Mouse (Mus musculus): ENCODE measurements around the gene Gm37240.

Gene Gm37240

DNA sequence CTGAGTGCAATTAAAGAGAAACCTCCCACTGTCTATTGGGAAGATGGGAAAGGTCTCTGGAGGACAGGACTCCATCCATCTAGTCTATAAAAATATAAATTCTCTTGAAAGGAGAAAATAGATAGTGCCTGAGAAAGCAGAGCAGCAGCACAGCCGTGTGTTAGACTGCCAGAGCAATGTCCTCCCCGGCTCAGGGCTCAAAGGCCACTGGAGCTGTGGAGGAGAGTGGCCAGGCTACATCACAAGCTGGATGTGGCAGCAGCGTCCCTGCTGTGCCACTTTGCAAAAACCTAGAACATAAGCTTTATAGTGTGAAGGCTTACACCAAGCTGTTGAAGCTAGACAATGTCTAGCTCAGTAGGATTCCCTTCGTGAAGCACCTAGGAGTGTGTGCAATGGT, 138.0 kb downstream of the Gm37240 start:
- DNase-seq (ENCODE audit: low spot score in 2 of 2), result no peak

DNA sequence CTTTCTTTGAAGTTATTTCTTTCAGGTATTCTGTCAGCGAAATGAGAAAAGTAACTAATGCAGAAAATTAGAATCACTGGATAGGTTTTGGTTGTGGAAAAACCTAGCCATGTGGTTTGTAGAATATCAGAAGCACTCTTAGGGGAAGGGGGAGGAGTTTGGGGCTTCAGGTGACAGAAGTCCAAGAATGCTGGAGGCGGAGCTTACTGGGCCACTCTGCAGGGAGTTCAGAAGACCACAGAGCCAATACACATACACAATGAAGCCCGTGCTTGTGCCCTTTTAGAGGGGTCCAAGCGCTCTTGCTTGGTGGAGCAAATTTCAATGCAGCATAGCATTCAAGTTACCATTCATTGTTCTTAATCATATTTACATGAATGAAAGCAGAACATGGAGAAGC, 138.5 kb downstream of the Gm37240 start:
- no peak for DNase-seq (ENCODE audit: low spot score in 2 of 2)

DNA sequence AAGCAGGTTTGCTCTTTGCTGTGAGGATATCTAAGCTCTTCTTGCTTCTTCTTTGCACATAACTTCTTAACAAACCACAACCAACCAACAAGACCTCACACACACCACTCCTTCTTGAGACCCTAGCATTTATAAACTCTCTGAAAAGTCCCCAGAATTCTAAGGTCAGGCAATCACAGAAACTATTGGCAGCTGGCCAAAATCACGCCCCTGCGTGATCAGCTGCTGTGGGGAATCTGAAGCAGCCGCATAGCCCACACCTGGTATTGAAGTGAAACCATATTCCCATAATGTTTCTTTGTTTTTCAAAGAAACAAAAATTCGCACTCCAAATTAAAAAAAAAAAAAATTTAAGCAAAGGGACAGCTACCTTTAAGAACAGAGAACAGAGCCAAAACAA, 141.2 kb downstream of the Gm37240 start:
- DNase-seq (ENCODE audit: low spot score in 2 of 2), result no peak

DNA sequence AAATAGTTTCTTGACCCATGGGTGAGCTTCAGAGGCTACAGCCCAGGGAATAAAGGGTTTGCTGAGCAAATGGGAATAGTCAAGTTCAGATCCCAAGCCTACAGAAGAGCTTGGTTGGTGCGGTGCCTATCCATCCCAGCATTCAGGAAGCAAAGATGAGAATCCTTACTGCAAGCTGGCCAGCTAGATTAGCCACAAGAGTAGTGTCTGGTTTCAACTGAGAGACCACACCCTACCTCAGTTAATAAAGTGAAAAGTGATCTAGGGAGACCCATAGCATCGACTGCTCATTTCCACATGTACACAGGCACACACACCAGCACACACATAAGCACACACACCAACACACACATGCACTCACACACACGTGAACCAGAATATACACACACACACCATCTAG, 145.6 kb downstream of the Gm37240 start:
- no peak for DNase-seq (ENCODE audit: low spot score in 2 of 2)

DNA sequence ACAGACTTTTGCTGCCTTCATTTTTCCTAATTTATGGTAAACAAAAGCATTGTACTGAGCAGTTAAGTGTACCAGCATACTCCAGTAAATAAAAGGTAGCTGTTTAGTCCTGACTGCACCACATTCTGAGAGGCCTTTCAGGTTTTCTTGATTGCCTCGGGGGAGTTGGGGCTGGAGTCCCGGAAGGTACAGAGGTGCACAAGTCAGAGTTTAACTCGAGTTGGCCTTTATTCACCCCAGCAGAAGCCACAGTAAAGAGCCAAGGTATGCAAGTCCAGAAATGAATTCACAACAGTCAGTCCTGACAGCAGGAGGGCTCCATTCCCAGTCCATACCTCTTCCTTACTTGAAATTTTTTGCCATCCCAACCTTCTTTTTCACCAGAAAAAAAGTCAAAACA, 148.7 kb downstream of the Gm37240 start:
- DNase-seq (ENCODE audit: low spot score in 2 of 2), result no peak

DNA sequence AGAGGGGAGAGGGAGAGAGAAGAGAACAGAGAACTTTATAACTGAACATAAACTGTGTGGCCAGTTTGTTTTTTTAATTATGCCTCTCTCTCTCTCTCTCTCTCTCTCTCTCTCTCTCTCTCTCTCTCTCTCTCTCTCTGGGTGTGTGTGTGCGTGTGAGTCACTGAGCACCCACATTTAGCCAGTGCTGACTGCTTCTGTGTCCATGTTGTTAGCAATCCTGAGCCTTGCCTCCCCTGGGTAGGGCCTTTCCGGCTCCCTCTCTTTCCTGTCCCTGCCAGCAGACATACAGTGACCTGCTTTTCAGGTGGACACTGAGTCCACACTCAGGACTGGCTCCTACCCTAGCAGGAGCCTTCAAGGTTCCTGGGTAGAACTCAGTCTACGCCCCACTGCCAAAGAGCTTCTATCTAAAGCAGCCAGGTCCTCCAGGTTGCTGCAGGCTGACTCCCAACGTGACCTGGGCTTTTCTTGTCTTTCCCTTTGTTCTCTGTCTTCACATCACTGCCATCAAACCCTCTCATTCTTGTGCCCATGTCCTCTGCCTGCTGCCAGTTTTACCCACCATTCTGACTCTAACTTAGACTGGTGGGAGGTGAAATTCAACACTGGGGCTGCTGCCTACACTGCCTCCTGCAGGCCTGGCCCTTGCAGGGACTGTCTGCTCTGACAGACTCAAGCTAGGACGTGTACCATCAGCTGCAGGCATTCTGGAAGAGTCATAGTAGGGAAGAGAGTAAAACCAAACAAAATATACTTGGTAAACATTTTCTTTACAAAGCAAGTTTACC, 153.2 kb downstream of the Gm37240 start:
- no peak for DNase-seq (ENCODE audit: low spot score in 2 of 2)

DNA sequence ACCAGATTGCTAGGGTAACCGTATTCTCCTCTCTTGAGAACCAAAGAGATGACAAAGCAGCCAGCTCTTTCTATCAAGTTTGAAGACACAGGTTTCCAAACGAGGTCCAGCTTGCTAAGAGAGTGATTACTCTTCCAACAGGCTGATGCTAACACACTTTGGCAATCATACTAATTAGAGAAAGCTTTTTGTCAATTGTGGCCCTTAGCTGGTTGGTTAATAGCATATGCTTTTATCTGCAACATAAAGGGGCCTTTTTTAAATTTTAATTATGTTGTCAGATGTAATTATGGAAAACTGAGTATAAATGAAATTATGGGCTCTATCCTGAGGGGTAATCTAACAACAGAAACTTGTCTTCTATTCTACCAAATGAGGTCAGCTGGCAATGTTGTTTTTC, 160.1 kb downstream of the Gm37240 start:
- DNase-seq (ENCODE audit: low spot score in 2 of 2), result no peak

DNA sequence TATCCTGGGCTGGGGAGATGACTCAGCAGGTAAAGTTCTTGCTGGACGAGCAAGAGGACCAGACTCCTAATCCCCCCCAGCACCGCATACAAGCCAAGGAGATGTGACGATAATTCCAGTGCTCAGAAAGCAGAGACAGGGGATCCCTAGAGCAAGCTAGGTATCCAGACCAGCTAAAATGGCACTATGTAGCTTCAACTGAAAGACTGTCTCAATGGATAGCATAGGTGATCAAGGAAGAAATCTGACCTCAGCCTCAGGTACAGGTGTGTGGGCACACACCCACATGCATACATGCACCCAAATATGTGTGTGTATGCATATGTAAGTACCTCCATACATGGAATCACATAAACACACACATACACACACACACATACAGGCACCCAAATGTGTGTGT, 161.3 kb downstream of the Gm37240 start:
- no peak for DNase-seq (ENCODE audit: low spot score in 2 of 2)

DNA sequence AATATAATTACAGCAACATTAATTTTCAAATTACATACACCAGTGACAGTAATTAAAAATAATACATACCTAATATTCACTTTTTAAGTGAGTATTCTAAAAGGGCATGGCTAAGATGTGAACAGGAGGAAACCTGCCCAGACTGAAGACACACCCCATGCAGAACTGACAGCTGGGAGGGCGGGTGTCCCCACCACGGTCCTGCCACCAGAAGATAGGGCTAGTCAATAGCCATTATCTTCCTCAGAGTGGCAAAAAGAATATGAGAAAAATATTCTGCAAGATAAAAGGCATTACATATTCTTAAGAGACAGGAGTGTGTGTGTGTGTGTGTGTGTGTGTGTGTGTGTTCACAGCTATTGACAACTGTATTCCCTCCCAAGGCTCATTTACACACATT, 162.2 kb downstream of the Gm37240 start:
- no peak for DNase-seq (ENCODE audit: low spot score in 2 of 2)

DNA sequence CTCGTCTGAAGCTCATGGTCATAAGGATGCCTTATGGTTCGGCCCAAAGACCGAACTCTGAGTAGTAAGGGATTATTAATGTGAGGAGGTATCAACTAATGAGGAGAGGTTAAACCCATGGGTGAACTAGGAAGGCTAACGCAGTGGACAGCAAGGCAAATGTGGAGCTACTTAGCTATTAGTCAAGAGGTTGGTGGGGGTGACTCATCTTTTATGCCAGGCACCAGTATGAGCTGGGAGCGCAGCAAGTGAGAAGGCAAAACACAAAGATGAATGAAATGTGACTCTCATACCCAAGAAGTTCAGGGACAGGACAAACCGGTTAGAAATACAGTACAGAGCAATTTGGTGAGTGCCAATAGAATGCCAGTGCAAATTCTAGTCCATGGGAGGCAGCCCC, 164.7 kb downstream of the Gm37240 start:
- DNase-seq (ENCODE audit: low spot score in 2 of 2), result no peak

DNA sequence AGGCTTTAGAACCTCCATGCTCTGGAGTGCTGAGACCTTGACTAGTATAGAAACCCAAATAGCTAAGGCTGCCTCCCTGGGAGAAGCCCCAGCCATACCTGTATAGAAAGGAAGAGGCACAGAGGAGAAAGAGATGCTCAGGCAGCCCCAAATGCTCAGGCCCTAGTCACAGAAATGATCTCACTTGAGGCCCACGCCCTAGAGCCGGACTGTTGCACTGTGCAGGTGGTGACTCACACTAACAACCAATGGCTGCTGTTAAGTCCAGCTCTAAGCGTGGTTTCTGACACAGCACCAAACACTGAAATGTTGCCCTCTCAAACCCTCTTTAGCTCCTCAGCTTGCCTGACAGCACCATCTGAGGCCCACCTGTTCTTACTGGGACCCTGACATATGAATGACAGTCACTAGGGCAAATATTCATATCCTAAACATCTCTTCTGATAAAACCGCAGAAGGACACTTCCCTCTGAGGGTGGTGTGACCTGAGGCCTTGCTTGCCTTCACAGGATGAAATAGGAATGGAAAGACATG, 171.5 kb downstream of the Gm37240 start:
- no peak for DNase-seq (ENCODE audit: low spot score in 2 of 2)

DNA sequence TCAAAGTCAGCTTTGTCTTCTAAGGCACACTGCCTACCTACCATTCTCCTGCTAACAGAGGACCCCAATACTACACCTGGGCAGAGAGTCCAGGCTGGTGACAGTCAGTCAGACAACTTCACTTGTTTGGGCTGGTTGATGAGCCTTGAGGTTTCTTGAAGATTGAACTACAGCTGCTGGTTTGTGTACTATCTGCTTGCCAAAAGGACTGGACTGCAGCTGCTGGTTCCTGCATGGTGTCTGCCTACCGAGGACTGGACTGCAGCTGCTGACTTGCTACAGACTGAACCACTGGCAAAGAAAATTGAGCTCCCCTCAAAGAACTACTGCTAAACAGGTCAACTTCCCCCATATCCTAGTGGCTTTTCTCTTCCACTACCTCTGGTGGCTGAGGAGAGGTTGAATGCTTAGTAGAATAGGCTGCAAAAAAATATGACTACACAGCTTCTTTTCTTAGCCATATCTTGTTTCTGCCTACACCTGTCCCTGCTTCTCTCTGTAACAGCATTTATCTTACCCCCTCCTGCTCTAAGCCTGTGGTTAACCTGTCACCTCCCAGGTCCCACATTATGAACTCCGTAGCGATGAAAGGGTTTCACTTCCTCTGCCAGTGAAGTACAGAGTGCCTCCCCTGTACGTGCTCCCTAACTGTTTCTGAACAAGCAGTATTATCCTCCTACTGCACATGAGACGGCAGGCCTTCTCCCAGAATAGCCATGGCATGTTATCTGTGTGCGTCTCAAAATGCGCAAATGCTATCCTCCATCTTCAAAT, 173.2 kb downstream of the Gm37240 start:
- DNase-seq (ENCODE audit: low spot score in 2 of 2), result no peak

DNA sequence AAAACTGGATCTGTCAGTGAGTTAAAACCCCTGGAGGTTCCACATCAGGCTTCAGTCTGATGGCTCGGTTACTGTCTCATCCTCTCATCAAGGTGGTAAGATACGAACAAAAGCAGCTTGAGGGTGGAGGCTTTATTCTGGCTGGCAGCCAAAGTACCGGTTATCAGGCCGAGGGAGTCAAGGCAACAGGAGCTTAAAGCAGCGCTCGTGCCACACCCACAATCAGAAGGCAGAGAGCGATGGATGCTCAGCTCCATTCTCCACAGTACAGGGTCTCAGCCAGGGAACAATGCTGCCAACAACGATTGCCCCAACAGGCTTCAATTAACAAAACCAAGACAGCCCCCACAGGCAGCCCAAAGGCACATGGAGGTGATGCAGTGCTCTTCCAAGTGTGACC, 176.6 kb downstream of the Gm37240 start:
- DNase-seq (ENCODE audit: low spot score in 2 of 2), result no peak

DNA sequence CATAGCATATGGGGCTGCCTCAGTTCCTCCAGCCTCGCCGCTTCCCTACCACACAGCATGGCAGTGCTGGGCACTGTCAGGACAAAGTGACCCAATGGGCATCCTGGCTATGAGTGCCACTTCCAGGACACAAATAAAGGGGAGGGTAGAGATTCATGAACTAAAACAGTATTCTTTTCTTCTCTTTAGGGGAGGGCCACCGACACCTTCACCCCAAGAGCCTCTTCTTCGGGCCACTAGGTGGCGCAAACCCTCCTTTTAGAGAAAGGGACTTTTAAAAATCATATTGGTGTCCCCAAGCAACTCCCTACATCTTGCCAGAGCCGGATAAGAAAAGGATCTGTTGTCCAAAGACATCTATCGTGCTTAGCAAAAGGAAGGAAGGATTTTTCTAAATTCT, 179.9 kb downstream of the Gm37240 start:
- DNase-seq (ENCODE audit: low spot score in 2 of 2), result no peak

DNA sequence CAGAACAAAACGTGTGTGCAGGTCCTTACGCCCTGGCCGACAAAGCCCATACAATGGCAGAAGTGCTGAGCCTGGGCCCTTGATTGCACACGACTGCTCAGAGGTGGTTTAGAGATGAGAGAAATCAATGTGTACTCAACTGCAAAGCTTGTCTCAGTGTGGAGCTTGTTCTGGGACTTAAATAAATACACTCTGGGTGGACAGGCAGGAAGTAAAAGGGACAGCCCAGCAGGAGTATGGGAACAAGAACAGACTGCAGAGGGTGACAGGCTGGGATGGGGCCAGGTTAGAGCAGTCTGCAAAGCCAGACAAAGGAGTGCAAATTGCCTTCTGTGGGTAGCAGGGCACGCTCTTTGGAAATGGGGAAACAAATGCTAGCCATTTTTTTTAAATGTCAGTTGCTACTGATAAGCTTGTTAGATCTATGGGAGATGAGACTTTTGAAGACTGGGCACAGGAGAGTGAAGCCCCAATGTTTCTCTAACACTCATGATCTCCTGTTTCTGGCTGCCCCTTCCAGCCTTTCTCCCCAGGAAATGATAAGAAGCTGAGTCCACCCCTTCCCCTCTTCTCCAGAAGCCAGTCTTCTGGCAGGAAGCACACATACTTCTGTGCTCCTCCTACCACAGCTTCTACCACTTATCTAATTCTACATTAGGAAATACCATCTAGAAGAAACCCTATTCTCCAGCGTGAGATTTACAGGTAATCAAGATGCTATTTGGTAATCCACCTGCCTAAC, 184.0 kb downstream of the Gm37240 start:
- DNase-seq (ENCODE audit: low spot score in 2 of 2), result no peak

DNA sequence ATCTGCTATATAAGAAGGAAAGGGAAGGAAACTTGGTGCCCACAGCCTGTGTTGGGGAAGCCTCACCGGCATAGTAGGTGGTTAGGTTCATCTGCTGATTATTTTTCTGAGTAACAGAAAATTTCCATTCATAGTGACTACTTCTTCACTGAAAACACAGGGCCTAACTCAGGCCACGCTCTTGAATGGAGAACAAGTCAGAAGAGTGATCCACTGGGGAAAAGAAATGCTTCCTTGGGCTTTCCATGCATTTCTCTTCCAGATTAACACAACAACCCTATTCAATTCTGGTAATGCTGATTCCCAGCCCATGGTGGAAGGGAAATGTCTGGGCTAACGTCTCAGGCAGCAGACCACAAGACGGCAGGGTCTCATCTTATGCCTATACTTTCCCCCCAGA, 188.8 kb downstream of the Gm37240 start:
- DNase-seq (ENCODE audit: low spot score in 2 of 2), result no peak

DNA sequence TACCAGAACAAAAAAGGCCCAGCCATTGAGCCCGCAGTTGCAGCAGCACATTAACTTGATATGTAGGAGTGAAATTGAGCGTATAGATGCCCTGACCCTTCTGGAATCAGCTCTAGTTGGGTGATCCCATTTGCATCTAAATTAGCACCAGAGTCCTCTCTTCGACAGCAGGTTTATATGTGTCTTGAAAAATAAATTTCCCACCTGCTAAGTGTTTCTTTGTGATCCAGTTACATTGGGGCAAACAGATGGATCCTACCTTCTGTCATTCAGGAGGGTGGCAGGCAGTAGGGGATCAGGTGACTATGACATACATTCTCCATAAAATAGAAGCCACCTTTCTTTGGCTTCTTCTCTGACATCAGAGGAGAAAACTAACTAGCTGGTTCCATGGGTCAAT, 192.3 kb downstream of the Gm37240 start:
- no peak for DNase-seq (ENCODE audit: low spot score in 2 of 2)

DNA sequence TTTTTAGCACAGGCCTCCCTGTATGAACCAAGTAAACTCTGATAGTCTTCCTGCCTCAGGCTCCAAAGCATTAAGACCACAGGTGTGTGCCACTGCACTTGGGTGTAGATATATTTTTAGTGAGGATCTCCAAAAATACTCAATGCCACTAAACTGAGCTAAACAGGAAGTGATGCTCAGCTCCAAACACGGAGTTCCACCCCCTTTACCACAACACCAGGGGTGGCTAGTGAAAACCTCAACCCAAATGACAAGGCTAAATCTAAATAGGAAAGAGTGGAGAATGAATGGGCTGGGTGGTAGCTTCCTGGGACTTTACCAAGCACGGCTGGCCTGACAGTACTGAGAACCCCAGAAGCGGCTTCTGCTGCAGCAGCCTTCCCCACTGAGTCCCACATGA, 194.3 kb downstream of the Gm37240 start:
- no peak for DNase-seq (ENCODE audit: low spot score in 2 of 2)

DNA sequence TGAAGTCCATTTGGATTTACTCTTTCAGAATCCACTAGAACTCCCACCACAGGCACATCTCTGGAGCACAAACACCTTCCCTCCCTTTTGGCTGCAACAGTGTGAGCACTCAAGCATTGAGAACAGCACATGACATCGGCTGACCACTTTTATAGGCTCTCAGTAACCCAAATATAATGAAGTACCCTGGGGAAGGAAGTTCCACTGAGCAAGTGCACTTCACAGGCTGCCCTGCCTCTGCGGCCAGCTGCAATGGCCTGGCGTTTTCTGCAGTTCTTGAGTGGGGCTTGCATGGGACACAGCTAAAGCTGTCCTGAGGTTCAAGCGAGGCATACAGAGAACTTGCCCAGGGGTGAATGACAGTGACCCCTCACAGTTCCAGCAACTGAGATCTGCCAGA, 196.2 kb downstream of the Gm37240 start:
- no peak for DNase-seq (ENCODE audit: low spot score in 2 of 2)

DNA sequence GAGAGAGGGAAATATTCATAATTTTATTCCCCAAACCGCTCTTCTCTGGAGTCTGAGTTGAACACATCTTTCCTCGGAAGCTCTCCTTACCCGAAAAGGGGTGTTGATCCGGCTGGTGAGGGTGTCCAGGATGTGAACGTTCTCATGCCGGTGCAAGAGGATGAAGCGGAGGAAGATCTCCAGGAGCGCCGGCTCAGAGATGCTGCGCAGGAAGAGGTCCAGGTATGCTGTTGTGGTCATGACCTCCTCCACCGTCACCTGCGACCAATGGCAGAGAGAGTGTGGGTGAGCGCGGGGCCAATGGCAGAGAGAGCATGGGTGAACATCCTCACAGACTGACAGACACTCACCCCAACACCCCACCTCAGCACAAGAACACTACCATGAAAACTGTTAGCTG, 199.0 kb downstream of the Gm37240 start:
- DNase-seq (ENCODE audit: low spot score in 2 of 2), result no peak

DNA sequence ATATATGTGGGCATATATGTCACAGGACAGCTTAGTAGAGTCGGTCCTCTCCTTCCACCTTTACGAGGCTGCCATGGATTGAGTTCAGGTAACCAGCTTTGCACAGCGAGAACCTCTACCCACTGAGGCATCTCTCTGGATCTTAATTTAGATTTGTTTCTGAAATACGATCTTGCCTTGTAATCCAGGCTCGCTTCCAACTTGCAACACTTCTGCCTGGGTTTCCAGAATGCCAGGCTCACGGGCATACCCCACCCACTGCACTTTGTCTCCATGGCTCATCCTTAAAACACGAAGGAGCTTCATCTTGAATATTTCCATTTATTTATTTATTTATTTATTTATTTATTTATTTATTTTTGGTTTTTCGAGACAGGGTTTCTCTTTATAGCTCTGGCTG, 202.0 kb downstream of the Gm37240 start:
- no peak for DNase-seq (ENCODE audit: low spot score in 2 of 2)

DNA sequence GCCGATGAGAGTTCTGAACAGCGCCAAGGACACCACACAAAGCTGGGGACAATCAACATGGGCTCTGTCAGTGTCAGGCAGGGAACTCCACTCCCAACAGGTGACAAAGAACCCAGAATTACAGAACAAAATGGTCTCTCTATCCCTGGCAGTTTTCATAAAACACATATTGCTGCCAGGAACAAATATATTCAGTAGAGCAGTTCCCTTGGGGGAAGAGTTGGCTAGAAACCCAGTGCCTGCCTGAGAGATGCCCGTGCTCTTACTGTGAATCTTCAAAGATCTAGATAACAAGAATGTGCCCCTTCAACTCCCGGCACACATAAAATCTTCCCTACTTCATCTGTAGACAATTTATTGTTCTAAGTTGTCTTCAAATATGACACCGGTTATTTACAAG, 203.7 kb downstream of the Gm37240 start:
- no peak for DNase-seq (ENCODE audit: low spot score in 2 of 2)

DNA sequence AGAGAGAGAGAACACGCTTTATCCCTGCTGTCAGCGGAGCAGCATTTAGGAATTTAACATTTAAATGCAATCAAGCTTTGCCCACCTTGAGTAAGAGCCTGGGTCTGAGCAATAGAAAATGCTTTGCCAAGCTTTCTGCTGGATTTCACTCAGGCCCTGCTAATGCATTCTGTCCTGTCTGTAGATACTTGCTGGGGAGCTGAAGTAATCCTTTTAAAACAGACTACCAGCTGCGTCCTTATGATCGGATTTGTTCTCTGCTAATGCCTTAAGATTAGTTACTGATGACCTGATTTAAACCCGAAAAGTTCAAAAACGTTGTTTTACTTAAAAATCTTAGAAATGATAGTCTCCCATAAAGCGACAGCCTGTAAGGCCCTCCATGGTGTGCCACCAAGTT, 206.2 kb downstream of the Gm37240 start:
- DNase-seq (ENCODE audit: low spot score in 2 of 2), result no peak
